Mouse (Mus musculus) heart, postnatal 0 days (tissue): ENCODE data around the gene Iffo2.

Experiments
- CTCF ChIP-seq: IDR thresholded peaks from 2 replicates; pipeline ENCODE4 v1.5.1; 2016; ENCODE audit warnings: antibody characterized with exemption, control low read depth, low read depth
- EP300 ChIP-seq: IDR thresholded peaks from 2 replicates; pipeline ENCODE4 v1.6.1; 2016; ENCODE audit warnings: antibody characterized with exemption, low read depth

DNA sequence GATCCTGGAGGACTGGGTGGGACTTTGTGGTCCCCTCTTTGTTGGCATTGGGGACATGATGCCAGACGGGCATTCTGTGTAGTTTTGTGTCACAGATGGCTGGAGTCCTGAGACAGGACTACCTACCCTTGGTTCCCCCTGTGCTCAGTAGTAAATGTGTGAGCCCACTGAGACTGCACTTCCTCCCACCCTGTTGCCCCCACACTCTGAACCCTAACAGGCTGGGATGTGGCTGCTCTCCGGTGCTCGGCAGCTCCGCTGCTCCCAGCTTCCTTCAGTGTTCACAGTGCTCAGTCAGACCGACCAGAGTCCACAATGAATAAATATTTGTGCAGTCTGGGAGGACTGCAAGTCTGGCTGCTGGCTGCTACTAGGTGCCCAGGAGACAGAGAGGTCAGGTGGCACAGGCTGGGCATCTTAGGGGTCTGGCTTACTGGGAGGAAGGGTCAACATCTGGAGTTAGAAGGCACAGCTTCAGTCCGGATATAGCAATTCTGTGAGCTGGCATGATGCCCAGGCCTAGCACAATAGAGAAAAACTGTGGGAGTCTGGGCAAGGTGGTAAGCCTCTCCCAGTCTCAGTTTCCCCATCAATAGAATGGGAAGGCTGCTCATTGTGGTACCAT is 51.2 kb downstream of the Iffo2 start:
- TF ChIP-seq CTCF (no peak), EP300 (no peak)
